Comparison of ENCODE assay signal across 12 mouse cellular contexts in the genomic region with DNA sequence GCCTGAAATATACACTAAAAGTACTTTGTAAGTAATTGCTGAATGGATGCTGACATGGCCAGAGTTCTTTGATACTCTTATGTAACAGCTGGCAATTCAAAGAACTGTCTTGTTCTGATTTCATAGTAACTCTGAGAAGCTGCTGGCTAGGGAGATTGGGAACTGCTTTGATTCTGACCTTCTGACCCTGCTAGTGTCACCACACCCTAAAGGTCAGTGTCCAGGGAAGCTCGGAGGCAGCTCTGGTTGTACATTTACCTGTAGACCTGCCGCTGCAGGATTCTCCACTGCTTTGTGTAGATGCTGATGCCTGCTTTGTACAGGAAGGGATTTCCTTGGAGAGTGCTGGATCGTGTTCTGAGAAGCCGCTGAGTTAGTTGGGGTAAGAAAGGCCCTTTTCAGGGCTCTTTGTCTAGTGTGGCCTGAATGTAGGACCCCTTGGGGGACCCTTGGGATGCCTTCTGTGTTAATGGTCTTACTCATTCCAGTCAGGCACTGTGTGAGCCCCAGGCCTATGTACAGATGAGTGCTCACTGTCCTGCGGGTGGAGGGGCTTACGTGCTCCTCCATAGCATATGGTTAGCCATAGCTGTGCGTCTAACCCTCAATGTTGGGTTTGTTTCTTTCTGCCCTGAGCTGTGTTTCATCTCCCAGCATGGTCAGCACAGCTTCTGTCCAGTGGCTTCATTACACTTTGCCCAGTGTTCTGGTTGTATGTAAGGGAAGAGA. TPM values are rescaled to one million over a fixed set of nuclear protein-coding genes. Genes with fewer than 3 reads are reported as not detected.
DNase-seq lines count a peak whose midpoint lies in the region; ATAC-seq and TF ChIP-seq lines count a peak whose summit lies in the region.
"Had no signal": no experiment of that assay in that cellular context is flagged by ENCODE, and none has a peak within 500 bp of the region (broad histone marks: within the 10 kb centered on the region; RNA-seq: fewer than 3 reads in every experiment).

No protein-coding gene starts in this region.

- peaks cover 18% of the 10 kb centered on the region for H3K36me3 ChIP-seq in heart, embryonic 13.5 days
- H3K36me3 ChIP-seq: limb, embryonic 15.5 days had no signal

- intact Hi-C loops in left cerebral cortex, adult 2 months (cut with DNase I), result no loop called here

- 0 out of 2 replicates have a peak overlapping the region, but pooled peaks have one; percentile 1 for H3K27ac ChIP-seq in heart, embryonic 13.5 days (replicated peaks)
- H3K27ac ChIP-seq in left cerebral cortex, adult 2 months, result peak overlapping the region; percentile 28; the same call in 1 of the 2 replicates
- H3K27ac ChIP-seq: kidney, postnatal 0 days; limb, embryonic 15.5 days; macrophage had no signal

- WGBS in heart, embryonic 13.5 days, result 87% methylated on average over 7 of the region's 7 CpGs

- ATAC-seq in heart, embryonic 13.5 days (ENCODE audit: extremely low read depth, insufficient number of reproducible peaks, low FRiP score, low TSS enrichment), result no peak

- no peak for TF ChIP-seq CTCF in left cerebral cortex, adult 2 months (IDR thresholded peaks at IDR 0.05)

- no peaks in the 10 kb centered on the region for H3K9me3 ChIP-seq in heart, embryonic 13.5 days
- H3K9me3 ChIP-seq: limb, embryonic 15.5 days had no signal

- H3K27me3 ChIP-seq in heart, embryonic 13.5 days (replicated peaks), result no peaks in the 10 kb centered on the region
- H3K27me3 ChIP-seq: limb, embryonic 15.5 days had no signal

- H3K4me1 ChIP-seq in heart, embryonic 13.5 days, result peaks cover 92% of the 10 kb centered on the region

- no peak overlapping the region for H3K4me2 ChIP-seq in heart, embryonic 13.5 days
- H3K4me2 ChIP-seq: limb, embryonic 15.5 days had no signal

- no peak for DNase-seq in heart, adult 9 months (ENCODE audit: low spot score in 2 of 2)
- no peak for DNase-seq in left cerebral cortex, adult 2 months (ENCODE audit: extremely low spot score in 1 of 2, low spot score in 2 of 2)
- DNase-seq in left cerebral cortex, adult 9 months (ENCODE audit: low spot score in 2 of 2), result no peak
- DNase-seq in kidney, postnatal 36 days, result peak; percentile 62 to 73
- peak; percentile 46 for DNase-seq in skeletal muscle tissue, adult 2 months (ENCODE audit: low read depth, low spot score)
- no peak for DNase-seq in lung, postnatal 14 days
- DNase-seq: cerebellum, adult 8-10 months; thymus, postnatal 14 days had no signal

- H3K9ac ChIP-seq in heart, embryonic 13.5 days, result 0 out of 2 replicates have a peak overlapping the region, but pooled peaks have one; percentile 28
- H3K9ac ChIP-seq: limb, embryonic 15.5 days had no signal

- no peak overlapping the region for H3K4me3 ChIP-seq in heart, embryonic 13.5 days
- no peak overlapping the region for H3K4me3 ChIP-seq in left cerebral cortex, adult 2 months
- H3K4me3 ChIP-seq: limb, embryonic 15.5 days had no signal

RNA-seq across cellular contexts. Expression of a gene that starts 45.0 kb away (rescaled TPM):
- 18.5 and 18.6 TPM in 2 replicates for polyA plus RNA-seq in heart, embryonic 13.5 days (2015; fragmentation: Nextera tagmentation; extraction: Ambion mirVana)
- 10 to 100 TPM; 48.0 to 55.0 TPM for total RNA-seq in left cerebral cortex, adult 2 months (2021)

Comparison
In these comparisons a context has a peak if more than half of its experiments do, and no peak if none do; other contexts are left out.
1. DNase-seq: peak in kidney, postnatal 36 days (2 of 2) and skeletal muscle tissue, adult 2 months (single experiment); none in heart, adult 9 months (0 of 2), left cerebral cortex, adult 2 months (0 of 2), left cerebral cortex, adult 9 months (0 of 2) and lung, postnatal 14 days (single experiment).